Mouse (Mus musculus) cortical plate, adult 2 months (tissue): Measurements from ENCODE around the gene St8sia1. TPM values are rescaled to one million over a fixed set of nuclear protein-coding genes. Genes with fewer than 3 reads are reported as not detected.

ENCODE experiments used
- H3K27ac ChIP-seq: fragments of 200-500 bp; 2 replicates; pipeline ENCODE4 v1.5.1; 2012; ENCODE audit warnings: low read length, control low read depth, inconsistent platforms; ENCODE audit not compliant: insufficient read depth
- H3K4me1 ChIP-seq: fragments of 200-500 bp; 2 replicates; pipeline ENCODE4 v1.6.1; 2011; ENCODE audit warnings: low read length; ENCODE audit not compliant: control insufficient read depth, insufficient read depth
- H3K4me3 ChIP-seq: fragments of 200-500 bp; 2 replicates; pipeline ENCODE4 v1.5.1; 2011; ENCODE audit warnings: mild to moderate bottlenecking, low read length, control low read depth; ENCODE audit not compliant: insufficient read depth
- CTCF ChIP-seq: fragments of 200-500 bp; IDR thresholded peaks from 2 replicates; pipeline ENCODE4 v1.5.1; 2011; ENCODE audit warnings: mild to moderate bottlenecking, control low read depth, low read length; ENCODE audit not compliant: insufficient read depth; ENCODE audit errors: extremely low read depth
- POLR2A ChIP-seq: fragments of 200-500 bp; IDR thresholded peaks from 2 replicates; pipeline ENCODE4 v1.6.1; 2011; ENCODE audit warnings: mild to moderate bottlenecking, low read length, control low read depth; ENCODE audit not compliant: insufficient read depth; ENCODE audit errors: extremely low read depth
- polyA plus RNA-seq: library from polyadenylated mRNA; depleted of rRNA; stranded (reverse); fragments of >200 nt; gene quantifications from 2 replicates; pipeline ENCODE4 v1.2.3, GENCODE M21; 2012

The St8sia1 gene
- polyA plus RNA-seq, 1 experiment, result 9.0 TPM

DNA sequence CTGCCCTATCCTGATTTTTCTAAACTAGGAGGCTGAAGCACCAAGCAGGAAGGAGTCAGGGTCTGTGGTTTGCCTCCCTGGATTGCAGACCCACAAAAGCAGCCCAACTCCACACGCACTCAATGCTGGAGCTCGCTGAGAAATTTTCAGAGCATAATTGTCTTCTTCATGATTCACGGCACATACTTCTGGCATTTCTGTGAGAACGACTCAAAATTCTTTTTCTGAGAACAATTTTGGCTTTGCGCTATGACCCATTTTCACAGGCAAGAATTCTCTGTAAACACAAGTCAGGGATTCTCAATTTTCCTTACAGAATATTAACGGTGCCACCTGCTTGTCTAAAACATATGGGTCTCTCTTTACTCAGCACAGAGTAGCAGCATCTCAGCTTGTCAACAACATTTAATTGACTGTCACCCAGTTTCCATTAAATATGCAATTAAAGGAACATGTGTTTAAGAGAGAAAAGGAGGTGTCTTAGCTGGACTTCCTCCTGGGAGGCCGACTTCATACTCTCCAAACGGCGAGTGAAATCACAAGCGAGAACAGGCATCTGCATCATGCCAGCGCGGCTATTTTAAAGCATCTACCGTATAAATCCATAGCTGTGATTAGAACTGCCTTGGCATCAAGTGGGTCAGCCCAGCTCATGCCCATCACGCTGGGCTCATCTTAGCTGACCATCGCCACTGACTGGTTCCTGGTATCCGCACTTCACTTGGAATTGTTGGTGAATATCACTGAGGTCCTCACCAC is 35.5 kb downstream of the St8sia1 start:
- H3K4me1 ChIP-seq, result peaks cover 2% of the 10 kb centered on the region; the same call in 1 of the 2 replicates

DNA sequence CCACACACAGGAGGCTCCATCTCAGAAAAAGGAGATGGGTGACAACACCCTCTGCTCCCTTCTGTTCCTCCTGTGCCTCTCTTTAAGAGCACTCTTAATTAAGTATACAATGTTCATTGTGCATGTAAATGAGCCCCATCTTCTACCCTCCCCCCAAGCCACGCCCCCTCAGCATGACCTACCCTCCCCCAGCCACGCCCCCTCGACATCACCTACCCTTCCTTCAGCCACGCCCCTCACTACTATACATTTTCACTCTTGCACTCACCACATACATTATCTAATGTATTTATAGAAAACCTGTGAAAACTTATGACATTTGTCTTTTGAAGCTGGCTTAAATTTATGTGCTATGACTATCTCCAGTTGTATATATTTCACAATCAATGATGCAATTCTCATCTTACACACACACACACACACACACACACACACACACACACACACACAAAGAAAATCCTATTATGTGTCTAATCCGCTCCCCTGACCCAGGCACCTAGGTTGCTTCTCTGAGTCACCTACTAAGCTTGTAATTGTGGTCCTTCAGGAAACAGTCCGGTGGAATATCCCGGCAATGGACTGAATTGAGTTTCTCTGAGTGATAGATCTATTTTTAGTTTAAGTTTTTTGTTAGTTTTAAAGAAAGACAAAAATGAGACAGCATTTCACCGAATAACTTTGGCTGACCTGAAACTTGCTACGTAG is 37.2 kb downstream of the St8sia1 start:
- H3K27ac ChIP-seq, result no peak overlapping the region
- H3K4me1 ChIP-seq, result peaks cover 2% of the 10 kb centered on the region; the same call in 1 of the 2 replicates
- no peak for TF ChIP-seq CTCF
- no peak for TF ChIP-seq POLR2A
- no peak overlapping the region for H3K4me3 ChIP-seq

More for the DNA sequence above, 35.5 kb downstream of the St8sia1 start:
- TF ChIP-seq POLR2A, result no peak
- TF ChIP-seq CTCF, result no peak
- H3K27ac ChIP-seq, result no peak overlapping the region
- no peak overlapping the region for H3K4me3 ChIP-seq

DNA sequence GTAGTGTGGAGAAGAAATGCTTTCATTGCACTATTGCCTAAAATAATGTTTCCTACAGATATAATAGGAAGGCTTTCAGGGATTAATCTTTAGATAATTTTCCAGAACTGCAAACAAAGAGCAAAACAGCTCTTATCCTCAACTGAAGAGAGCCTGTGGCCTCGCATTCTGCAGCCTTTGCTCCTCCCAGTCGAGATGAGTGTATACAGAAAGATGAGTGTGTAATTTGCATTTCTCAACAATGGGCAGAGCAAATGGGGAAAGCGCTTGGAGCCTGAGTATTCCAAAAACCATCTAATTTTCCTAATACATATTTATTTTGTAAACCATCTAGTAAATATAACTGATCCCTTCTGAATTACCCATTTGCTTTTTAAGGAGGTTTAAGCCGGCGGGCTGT is 38.3 kb downstream of the St8sia1 start:
- H3K27ac ChIP-seq, result no peak overlapping the region
- TF ChIP-seq CTCF (no peak), POLR2A (no peak)
- H3K4me3 ChIP-seq, result no peak overlapping the region
- H3K4me1 ChIP-seq, result peaks cover 2% of the 10 kb centered on the region; the same call in 1 of the 2 replicates

DNA sequence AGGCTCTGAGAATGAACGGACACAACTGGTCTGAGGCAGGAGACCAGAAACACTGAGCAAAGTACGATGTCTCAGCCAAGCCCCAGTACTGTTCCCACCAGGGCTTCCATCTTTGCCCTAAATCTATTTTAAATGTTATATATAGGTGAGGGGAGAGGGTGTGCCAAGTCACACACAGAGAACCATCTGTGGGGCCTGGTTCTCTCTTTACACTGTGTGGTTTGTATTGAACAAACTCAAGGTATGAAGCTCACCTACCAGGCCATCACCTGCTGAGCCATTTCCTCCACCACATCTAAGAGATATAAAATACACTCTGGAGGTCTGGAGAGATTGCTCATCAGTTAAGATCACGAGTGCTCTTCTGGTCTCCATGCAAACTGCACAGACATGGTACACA is 38.9 kb downstream of the St8sia1 start:
- Histone ChIP-seq H3K4me1 (peaks cover 2% of the 10 kb centered on the region; the same call in 1 of the 2 replicates), H3K27ac (no peak overlapping the region), H3K4me3 (no peak overlapping the region)
- TF ChIP-seq CTCF (no peak), POLR2A (no peak)

DNA sequence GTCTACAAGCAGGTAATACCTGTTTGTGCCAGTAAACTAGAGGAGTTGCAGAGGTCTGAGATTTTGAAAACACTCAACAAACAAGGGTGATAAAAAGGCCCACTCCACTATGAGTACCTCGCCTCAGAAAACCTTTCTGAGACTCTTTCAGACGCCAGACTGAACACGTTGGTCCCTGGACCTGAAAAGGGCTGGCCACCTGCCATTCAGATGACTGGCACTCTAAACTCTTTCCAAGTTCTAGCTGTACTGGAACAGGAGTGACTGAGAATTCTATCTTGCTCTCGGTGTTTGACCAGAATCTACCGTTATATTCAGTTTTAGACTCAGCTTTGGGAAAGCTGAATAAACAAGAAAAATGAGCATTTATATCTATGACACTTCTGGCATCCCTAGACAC is 43.4 kb downstream of the St8sia1 start:
- TF ChIP-seq CTCF (no peak), POLR2A (no peak)
- Histone ChIP-seq H3K27ac (no peak overlapping the region), H3K4me1 (no peaks in the 10 kb centered on the region), H3K4me3 (no peak overlapping the region)

DNA sequence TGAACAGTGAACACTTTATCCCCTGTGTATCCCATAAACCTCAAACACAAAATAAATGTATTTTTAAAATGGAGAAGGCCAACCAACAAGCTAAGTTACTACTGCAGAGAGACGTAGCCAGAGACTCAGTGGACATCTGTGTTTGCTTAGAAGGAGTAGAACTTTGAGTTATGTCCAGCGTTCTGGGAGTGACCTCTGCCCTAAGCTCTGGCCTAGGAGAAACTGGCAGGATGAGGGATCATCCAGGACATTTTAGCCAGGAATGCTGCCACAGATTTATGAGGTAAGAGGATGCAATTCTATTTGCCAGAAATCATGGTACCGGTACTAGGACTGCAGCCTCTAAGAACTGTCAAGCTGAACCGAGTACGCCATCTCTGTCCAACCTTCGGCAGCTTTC is 45.6 kb downstream of the St8sia1 start:
- Histone ChIP-seq H3K4me1 (no peaks in the 10 kb centered on the region), H3K27ac (no peak overlapping the region), H3K4me3 (no peak overlapping the region)
- TF ChIP-seq CTCF (no peak), POLR2A (no peak)

DNA sequence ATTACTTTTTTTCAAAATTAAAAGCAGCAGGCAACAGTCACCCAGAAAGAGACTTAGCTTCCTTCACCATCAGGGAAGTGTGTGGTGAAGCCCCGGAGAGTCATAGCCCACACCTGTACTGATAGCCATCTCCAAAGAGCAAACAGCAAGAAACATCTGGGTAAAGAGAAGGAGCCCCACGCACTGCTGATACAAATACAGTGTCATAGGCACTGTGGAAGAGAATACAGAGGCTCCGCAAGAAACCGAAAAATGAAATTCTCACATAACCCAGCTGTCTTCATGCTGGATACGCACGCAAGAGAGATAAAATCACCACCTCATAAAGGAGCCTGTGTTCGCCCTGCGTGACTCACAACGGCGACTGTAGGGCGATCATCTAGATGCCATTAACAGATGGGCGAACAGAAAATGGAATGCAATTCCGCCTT is 46.8 kb downstream of the St8sia1 start:
- no peak overlapping the region for H3K27ac ChIP-seq
- H3K4me3 ChIP-seq, result no peak overlapping the region
- TF ChIP-seq CTCF, result no peak
- no peak for TF ChIP-seq POLR2A
- H3K4me1 ChIP-seq, result no peaks in the 10 kb centered on the region

DNA sequence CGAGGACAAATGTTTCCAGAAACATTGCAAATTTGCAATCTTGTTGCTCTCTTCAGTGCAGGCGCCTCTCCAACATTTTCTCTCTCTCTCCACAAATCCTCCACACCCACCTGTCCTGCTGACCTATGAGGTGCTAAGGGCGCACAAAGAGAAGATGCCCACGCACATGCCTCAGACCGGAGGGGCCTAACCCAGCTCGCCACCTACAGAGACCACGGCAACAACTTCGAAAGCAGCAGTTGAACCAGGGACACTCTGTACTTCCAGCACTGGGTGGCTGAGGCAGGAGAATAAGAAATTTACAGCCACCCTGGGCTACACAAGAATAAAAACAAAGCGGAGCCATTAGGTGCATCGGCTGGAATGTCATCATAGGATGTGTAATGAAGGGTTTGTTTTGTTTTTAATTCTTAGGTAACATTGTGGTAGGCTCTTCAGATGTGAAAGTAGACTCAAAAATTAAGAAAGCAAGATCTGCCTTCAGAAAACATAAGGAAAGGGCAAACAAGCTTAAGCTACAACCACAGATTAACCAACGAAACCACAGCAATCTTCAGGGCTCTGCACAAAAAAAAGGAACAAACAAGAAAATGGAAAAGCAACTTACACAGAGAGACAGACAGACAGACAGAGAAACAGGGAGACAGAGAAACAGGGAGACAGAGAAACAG is 47.8 kb downstream of the St8sia1 start:
- Histone ChIP-seq H3K4me3 (no peak overlapping the region), H3K4me1 (no peaks in the 10 kb centered on the region), H3K27ac (no peak overlapping the region)
- no peak for TF ChIP-seq CTCF
- no peak for TF ChIP-seq POLR2A

DNA sequence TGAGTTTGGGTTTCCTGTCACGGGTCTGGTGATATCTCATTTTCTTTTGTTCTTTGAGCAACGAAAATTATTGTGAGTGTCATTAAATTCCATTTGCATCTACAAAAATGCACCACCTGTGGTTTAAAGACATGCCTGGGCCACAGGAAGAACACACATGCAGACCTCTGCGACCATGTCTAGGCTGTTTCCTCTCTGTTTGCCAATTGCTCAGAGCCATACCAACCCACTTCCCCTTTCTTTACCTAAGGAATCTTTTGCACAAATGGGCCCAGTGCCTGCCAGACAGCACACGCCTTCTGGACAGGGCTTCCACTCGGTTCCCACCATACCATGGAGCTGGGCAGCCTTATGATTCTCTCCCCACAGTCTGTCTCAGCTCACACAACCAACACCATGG is 48.8 kb downstream of the St8sia1 start:
- Histone ChIP-seq H3K4me3 (no peak overlapping the region), H3K4me1 (no peaks in the 10 kb centered on the region), H3K27ac (no peak overlapping the region)
- no peak for TF ChIP-seq POLR2A
- TF ChIP-seq CTCF, result no peak

DNA sequence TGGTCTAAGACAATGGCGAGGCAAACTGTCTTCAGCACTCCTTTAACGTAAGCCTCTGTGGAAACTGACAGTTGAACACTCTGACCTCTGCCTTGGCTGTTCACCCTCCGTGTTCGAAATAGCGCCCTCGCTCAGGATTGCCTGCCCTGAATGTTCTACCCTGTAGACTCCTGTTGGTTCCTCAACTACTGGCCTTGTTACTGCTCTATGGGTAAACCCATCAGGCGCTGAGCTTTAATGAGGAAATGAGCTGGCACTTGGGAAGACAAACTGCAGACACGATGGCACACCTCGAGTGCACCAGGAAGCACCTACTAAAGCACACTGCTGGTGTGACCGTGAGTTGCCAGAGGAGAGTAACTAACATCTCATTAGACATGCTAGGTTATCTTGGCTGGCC is 49.6 kb downstream of the St8sia1 start:
- Histone ChIP-seq H3K27ac (no peak overlapping the region), H3K4me1 (no peaks in the 10 kb centered on the region), H3K4me3 (no peak overlapping the region)
- TF ChIP-seq POLR2A, result no peak
- TF ChIP-seq CTCF, result no peak
